Comparison of ENCODE assay signal across 1 mouse cellular context in genomic region chr6:134806130-134806529, GRCm38 (mm10).
TF ChIP-seq lines count a peak whose summit lies in the region.

No protein-coding gene starts in this region.

TF ChIP-seq in CH12.LX, 34 proteins besides CTCF, POLR2A, EP300 and RAD21 (continued from another document):
- no peak for TF ChIP-seq USF2 (conservative IDR thresholded peaks at IDR 0.05; ENCODE audit: low read depth, low read length)
- TF ChIP-seq ZMIZ1 (IDR thresholded peaks at IDR 0.05; ENCODE audit: low read depth, low read length), result no peak
- no peak for TF ChIP-seq POLR2AphosphoS2 (IDR thresholded peaks at IDR 0.05; ENCODE audit: low read depth, low read length)
- TF ChIP-seq JUN (IDR thresholded peaks at IDR 0.05; ENCODE audit: insufficient read depth, low read depth, low read length), result no peak
